Mouse (Mus musculus): ENCODE measurements at regions not wholly inside any gene's neighbourhood (a gene's known extent, or its start where the extent isn't known, plus 50 kb on each side); places are given as distances from the start of the nearest gene placed in this dataset.
A peak's percentile ranks its signal among the peaks of the same experiment; 100 is the strongest.

GRCm38 (mm10) chr12:118660384-118661213, 185.5 kb upstream of the Sp8 start:
- no peak for ATAC-seq (replicated peaks; ENCODE audit: low FRiP score, poor library complexity, severe bottlenecking)

- no peak for ATAC-seq (replicated peaks; ENCODE audit: low FRiP score, poor library complexity, severe bottlenecking)
Measured at GRCm38 (mm10) chr12:118659240-118660120, 186.6 kb upstream of the Sp8 start.

- ATAC-seq (replicated peaks; ENCODE audit: low FRiP score, poor library complexity, severe bottlenecking), result no peak
Measured at GRCm38 (mm10) chr12:118650483-118651160, 195.5 kb upstream of the Sp8 start.

- ATAC-seq (replicated peaks; ENCODE audit: low FRiP score, poor library complexity, severe bottlenecking), result no peak
Measured at GRCm38 (mm10) chr12:118649323-118649973, 196.7 kb upstream of the Sp8 start.

- ATAC-seq (replicated peaks; ENCODE audit: low FRiP score, poor library complexity, severe bottlenecking), result no peak
Measured at GRCm38 (mm10) chr12:118648673-118649072, 197.5 kb upstream of the Sp8 start.

GRCm38 (mm10) chr12:118647270-118648042, 198.7 kb upstream of the Sp8 start:
- ATAC-seq (replicated peaks; ENCODE audit: low FRiP score, poor library complexity, severe bottlenecking), result no peak

- no peak for ATAC-seq (replicated peaks; ENCODE audit: low FRiP score, poor library complexity, severe bottlenecking)
Measured at GRCm38 (mm10) chr12:118640925-118641324, 205.2 kb upstream of the Sp8 start.

- no peak for ATAC-seq (replicated peaks; ENCODE audit: low FRiP score, poor library complexity, severe bottlenecking)
Measured at GRCm38 (mm10) chr12:118637214-118637613, 208.9 kb upstream of the Sp8 start.

GRCm38 (mm10) chr12:118635456-118635855, 210.7 kb upstream of the Sp8 start:
- ATAC-seq (replicated peaks; ENCODE audit: low FRiP score, poor library complexity, severe bottlenecking), result no peak

- ATAC-seq (replicated peaks; ENCODE audit: low FRiP score, poor library complexity, severe bottlenecking), result no peak
Measured at GRCm38 (mm10) chr12:118630373-118630772, 215.8 kb upstream of the Sp8 start.

- ATAC-seq (replicated peaks; ENCODE audit: low FRiP score, poor library complexity, severe bottlenecking), result no peak
Measured at GRCm38 (mm10) chr12:118621697-118622485, 224.2 kb upstream of the Sp8 start.

GRCm38 (mm10) chr12:118620847-118621636, 225.1 kb upstream of the Sp8 start:
- no peak for ATAC-seq (replicated peaks; ENCODE audit: low FRiP score, poor library complexity, severe bottlenecking)

GRCm38 (mm10) chr12:118597015-118597414, 249.1 kb upstream of the Sp8 start:
- ATAC-seq (replicated peaks; ENCODE audit: low FRiP score, poor library complexity, severe bottlenecking), result no peak

GRCm38 (mm10) chr12:118594781-118595574, 251.2 kb upstream of the Sp8 start:
- 0 out of 2 replicates have a peak, but pooled peaks have one; percentile 19 for ATAC-seq (replicated peaks; ENCODE audit: low FRiP score, poor library complexity, severe bottlenecking)

- ATAC-seq (replicated peaks; ENCODE audit: low FRiP score, poor library complexity, severe bottlenecking), result no peak
Measured at GRCm38 (mm10) chr12:118583829-118584628, 262.1 kb upstream of the Sp8 start.

GRCm38 (mm10) chr12:118569811-118570210, 268.6 kb upstream of the Sp4 start:
- ATAC-seq (replicated peaks; ENCODE audit: low FRiP score, poor library complexity, severe bottlenecking), result no peak

Measured in erythroid progenitor cell, adult 5-6 weeks (primary cell).